Mouse (Mus musculus) brain, embryonic 14.5 days (tissue): ENCODE data around the gene Stxbp1.

Experiments used
- CTCF ChIP-seq: fragments of 200-500 bp; IDR thresholded peaks from 2 replicates; pipeline ENCODE4 v1.5.1; 2012; ENCODE audit warnings: inconsistent platforms, mild to moderate bottlenecking, moderate library complexity, borderline replicate concordance; ENCODE audit not compliant: insufficient read depth, insufficient read length; ENCODE audit errors: extremely low read depth
- POLR2A ChIP-seq: fragments of 200-500 bp; IDR thresholded peaks from 2 replicates; pipeline ENCODE4 v1.6.1; 2012; ENCODE audit warnings: mild to moderate bottlenecking, inconsistent platforms, borderline replicate concordance; ENCODE audit not compliant: poor library complexity, insufficient read depth, insufficient read length, severe bottlenecking; ENCODE audit errors: extremely low read depth

DNA sequence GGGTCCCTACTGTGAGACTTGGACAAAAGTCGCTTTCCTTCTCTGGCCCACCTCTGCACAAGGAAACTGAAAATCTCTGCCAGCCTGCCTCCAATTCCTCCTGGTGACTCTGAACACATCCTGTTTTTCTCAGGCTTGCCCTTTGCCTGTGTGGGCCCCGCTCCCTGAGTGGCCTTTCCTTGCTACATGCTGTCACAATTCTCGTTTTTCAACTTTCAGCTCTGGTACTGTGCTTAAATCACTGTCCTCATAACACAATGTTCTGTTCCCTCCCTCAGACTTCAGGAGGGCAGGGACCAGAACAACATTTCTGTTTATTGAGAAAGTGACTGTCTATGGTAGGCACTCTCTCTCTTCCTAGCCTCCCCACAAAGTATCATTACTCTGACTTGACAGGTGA, 27.0 kb upstream of the Stxbp1 start:
- no peak for TF ChIP-seq CTCF
- TF ChIP-seq POLR2A = no peak
